Mouse (Mus musculus): ENCODE measurements around the gene Ttc9. TPM values are rescaled to one million over a fixed set of nuclear protein-coding genes. Genes with fewer than 3 reads are reported as not detected.

The Ttc9 gene
- total RNA-seq, 2 experiments from 2014 or later = 5.8 to 6.3 TPM

- DNase-seq = peak; percentile 16 to 49
- intact Hi-C loops (cut with DNase I) = no loop called here
Measured at GRCm38 (mm10) chr12:81653344-81653743, 22.3 kb downstream of the Ttc9 start.

- intact Hi-C loops (cut with DNase I) = no loop called here
- no peak for DNase-seq
Measured at GRCm38 (mm10) chr12:81657321-81657720, 26.3 kb downstream of the Ttc9 start.

GRCm38 (mm10) chr12:81658086-81658485 lies 27.0 kb downstream of the Ttc9 start:
- no peak for DNase-seq
- intact Hi-C loops (cut with DNase I) = no loop called here

GRCm38 (mm10) chr12:81662076-81662475 lies 31.0 kb downstream of the Ttc9 start:
- DNase-seq = no peak
- intact Hi-C loops (cut with DNase I) = no loop called here

- no peak for DNase-seq
- intact Hi-C loops (cut with DNase I) = no loop called here
Measured at GRCm38 (mm10) chr12:81663116-81663515, 32.1 kb downstream of the Ttc9 start.

- intact Hi-C loops (cut with DNase I) = no loop called here
- no peak for DNase-seq
Measured at GRCm38 (mm10) chr12:81663906-81664305, 32.9 kb downstream of the Ttc9 start.

- DNase-seq = no peak
- intact Hi-C loops (cut with DNase I) = no loop called here
Measured at GRCm38 (mm10) chr12:81668406-81668805, 37.4 kb downstream of the Ttc9 start.

- intact Hi-C loops (cut with DNase I) = no loop called here
- DNase-seq = no peak
Measured at GRCm38 (mm10) chr12:81675557-81675956, 44.5 kb downstream of the Ttc9 start.

GRCm38 (mm10) chr12:81679807-81680529 lies 48.9 kb downstream of the Ttc9 start:
- intact Hi-C loops (cut with DNase I) = no loop called here
- DNase-seq = no peak

- no peak for DNase-seq
- intact Hi-C loops (cut with DNase I) = no loop called here
Measured at GRCm38 (mm10) chr12:81683395-81683794, 52.3 kb downstream of the Ttc9 start.

GRCm38 (mm10) chr12:81684096-81684495 lies 53.0 kb downstream of the Ttc9 start:
- no peak for DNase-seq
- intact Hi-C loops (cut with DNase I) = no loop called here

GRCm38 (mm10) chr12:81685981-81686380 lies 54.9 kb downstream of the Ttc9 start:
- DNase-seq = no peak
- intact Hi-C loops (cut with DNase I) = no loop called here

- no peak for DNase-seq
- intact Hi-C loops (cut with DNase I) = no loop called here
Measured at GRCm38 (mm10) chr12:81686406-81687117, 55.5 kb downstream of the Ttc9 start.

- intact Hi-C loops (cut with DNase I) = no loop called here
- DNase-seq = no peak
Measured at GRCm38 (mm10) chr12:81687873-81688272, 56.8 kb downstream of the Ttc9 start.

GRCm38 (mm10) chr12:81688537-81688936 lies 57.5 kb downstream of the Ttc9 start:
- DNase-seq = no peak
- intact Hi-C loops (cut with DNase I) = no loop called here

- intact Hi-C loops (cut with DNase I) = no loop called here
- DNase-seq = no peak
Measured at GRCm38 (mm10) chr12:81689505-81690056, 58.5 kb downstream of the Ttc9 start.

- intact Hi-C loops (cut with DNase I) = no loop called here
- no peak for DNase-seq
Measured at GRCm38 (mm10) chr12:81690111-81690510, 59.1 kb downstream of the Ttc9 start.

GRCm38 (mm10) chr12:81690751-81691150 lies 59.7 kb downstream of the Ttc9 start:
- intact Hi-C loops (cut with DNase I) = no loop called here
- DNase-seq = no peak

GRCm38 (mm10) chr12:81691177-81691730 lies 60.2 kb downstream of the Ttc9 start:
- intact Hi-C loops (cut with DNase I) = no loop called here
- no peak for DNase-seq

GRCm38 (mm10) chr12:81698011-81698410 lies 67.0 kb downstream of the Ttc9 start:
- no peak for DNase-seq
- intact Hi-C loops (cut with DNase I) = no loop called here

GRCm38 (mm10) chr12:81702903-81703302 lies 71.9 kb downstream of the Ttc9 start:
- no peak for DNase-seq
- intact Hi-C loops (cut with DNase I) = loop anchor here (2.0 kb wide), 1 partner anchor 84 kb away; no protein-coding TSS in a partner anchor
